Mouse (Mus musculus) effector memory CD4-positive, alpha-beta T cell, adult 7 months (primary cell): ENCODE results near the gene Cldn34d. TPM values are rescaled to one million over a fixed set of nuclear protein-coding genes. Genes with fewer than 3 reads are reported as not detected.

ENCODE experiments used
- polyA plus RNA-seq: library from polyadenylated mRNA; unstranded; fragments of 100-300 nt; shearing (Covaris generic); gene quantifications from one replicate; pipeline ENCODE4 v1.2.1, GENCODE M21; 2017

The Cldn34d gene
- polyA plus RNA-seq = not detected

DNA sequence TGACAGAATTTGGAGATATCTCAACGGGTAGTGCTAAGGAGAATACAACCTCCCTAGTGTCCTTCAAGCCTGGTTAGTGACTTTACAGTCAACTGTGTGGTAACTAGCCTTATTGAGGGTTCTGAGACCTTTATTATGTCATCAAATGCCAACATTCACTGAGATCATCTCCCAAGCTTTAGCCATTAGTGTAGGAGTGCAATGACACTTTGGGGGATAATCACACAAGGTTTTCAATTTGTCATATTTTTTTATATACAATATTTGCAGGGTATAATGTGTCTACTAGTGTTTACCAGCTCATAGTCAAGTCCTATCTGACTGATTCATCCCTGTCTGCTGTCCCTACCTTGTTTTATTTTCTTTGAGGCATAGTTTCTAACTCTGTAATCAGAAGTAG, at the start of gene Cldn34d:
Cldn34d (minus strand) TSS at position 101 of the 400 bp plus-strand sequence.

Other genes starting within 250 kb of the Cldn34d start
- gene Cldn34b4, start 209.6 kb downstream of the Cldn34d start, polyA plus RNA-seq = not detected